Mouse (Mus musculus) intestine, postnatal 0 days (tissue): ENCODE data around the gene Vps13d. TPM values are rescaled to one million over a fixed set of nuclear protein-coding genes. Genes with fewer than 3 reads are reported as not detected.

Source experiments
- ATAC-seq: fragments of 200-750 bp; cut with Nextera tagmentation; 2 replicates; pipeline ENCODE4 v1.8.0; 2017; ENCODE audit warnings: mild to moderate bottlenecking, moderate TSS enrichment, moderate library complexity
- H3K27ac ChIP-seq: fragments of 300-500 bp; sonication (generic); 2 replicates; pipeline ENCODE4 v1.5.1; 2014; ENCODE audit warnings: mild to moderate bottlenecking, low read depth, low read length, moderate library complexity
- H3K27me3 ChIP-seq: fragments of 300-500 bp; sonication (generic); replicated peaks from 2 replicates; pipeline ENCODE4 v1.6.1; 2014; ENCODE audit warnings: low read length, mixed read lengths; ENCODE audit not compliant: control insufficient read depth, insufficient read depth
- H3K36me3 ChIP-seq: fragments of 300-500 bp; sonication (generic); 2 replicates; pipeline ENCODE4 v1.6.1; 2014; ENCODE audit warnings: mild to moderate bottlenecking, moderate library complexity; ENCODE audit not compliant: control insufficient read depth, insufficient read depth
- H3K4me1 ChIP-seq: fragments of 300-500 bp; sonication (generic); replicated peaks from 2 replicates; pipeline ENCODE4 v1.6.1; 2014; ENCODE audit warnings: antibody characterized with exemption, low read length, mixed read lengths; ENCODE audit not compliant: control insufficient read depth, insufficient read depth
- H3K4me2 ChIP-seq: fragments of 300-500 bp; sonication (generic); replicated peaks from 2 replicates; pipeline ENCODE4 v1.6.1; 2014; ENCODE audit warnings: low read depth, mild to moderate bottlenecking, moderate library complexity
- H3K4me3 ChIP-seq: fragments of 300-500 bp; sonication (generic); 2 replicates; pipeline ENCODE4 v1.5.1; 2014; ENCODE audit warnings: low read depth, low read length
- H3K9ac ChIP-seq: fragments of 300-500 bp; sonication (generic); 2 replicates; pipeline ENCODE4 v1.6.1; 2014; ENCODE audit warnings: mild to moderate bottlenecking, low read depth, low read length
- H3K9me3 ChIP-seq: fragments of 300-500 bp; sonication (generic); 2 replicates; pipeline ENCODE4 v1.6.1; 2016; ENCODE audit warnings: mixed run types; ENCODE audit not compliant: control insufficient read depth
- CTCF ChIP-seq: sonication (generic); IDR thresholded peaks from 2 replicates; pipeline ENCODE4 v1.5.1; 2016; ENCODE audit warnings: low read depth, mild to moderate bottlenecking, control low read depth, antibody characterized with exemption, moderate library complexity
- WGBS: fragments of 180-500 bp; shearing (Covaris S2); extraction: QIAGEN DNeasy Blood & Tissue Kit; methylation state at CpG from one replicate; pipeline ENCODE4 v1.1.7; 2014; 5-methylcytosine and 5-hydroxymethylcytosine counted together
- polyA plus RNA-seq: library from polyadenylated mRNA; unstranded; fragments of >200 nt; fragmentation: Nextera tagmentation; extraction: Ambion mirVana; gene quantifications from 2 replicates; pipeline ENCODE4 v1.2.1, GENCODE M21; 2015

The Vps13d gene
- polyA plus RNA-seq, 1 experiment from 2014 or later, result 14.8 TPM

- Histone ChIP-seq H3K9ac (no peak overlapping the region), H3K4me2 (no peak overlapping the region), H3K4me1 (no peaks in the 10 kb centered on the region), H3K4me3 (no peak overlapping the region), H3K27me3 (no peaks in the 10 kb centered on the region), H3K27ac (no peak overlapping the region), H3K36me3 (peaks cover 83% of the 10 kb centered on the region), H3K9me3 (no peaks in the 10 kb centered on the region)
- TF ChIP-seq CTCF, result no peak
- no peak for ATAC-seq
- WGBS, result 75% methylated on average over 5 of the region's 5 CpGs
Measured at GRCm38 (mm10) chr4:145150345-145151102, 44.3 kb downstream of the Vps13d start.

GRCm38 (mm10) chr4:145147006-145147961 is 47.5 kb downstream of the Vps13d start:
- Histone ChIP-seq H3K36me3 (peaks cover 81% of the 10 kb centered on the region), H3K9ac (no peak overlapping the region), H3K4me1 (no peaks in the 10 kb centered on the region), H3K9me3 (no peaks in the 10 kb centered on the region), H3K27ac (no peak overlapping the region), H3K27me3 (no peaks in the 10 kb centered on the region), H3K4me2 (no peak overlapping the region), H3K4me3 (no peak overlapping the region)
- WGBS, result 40% methylated on average over 5 of the region's 5 CpGs
- TF ChIP-seq CTCF, result no peak
- ATAC-seq, result peak; percentile 79

DNA sequence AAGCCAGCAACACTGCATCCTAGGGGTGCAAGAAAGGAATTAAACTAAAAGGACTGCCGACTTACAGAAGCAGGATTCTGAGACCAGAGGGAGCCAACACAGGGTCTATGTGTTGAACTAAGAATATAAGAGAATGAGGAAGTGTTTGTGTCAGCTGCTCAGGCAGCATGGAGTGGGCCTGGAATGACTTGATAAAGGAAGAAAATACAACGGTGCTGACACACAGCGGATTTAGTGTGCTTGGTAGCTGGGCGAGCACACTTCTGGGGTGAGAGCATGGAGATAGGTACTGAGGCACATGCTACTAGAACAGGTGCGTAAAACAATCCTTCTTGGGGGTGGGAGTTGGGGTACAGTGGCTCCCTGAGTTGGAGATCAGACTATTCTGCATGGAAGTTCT is 51.3 kb downstream of the Vps13d start:
- no peaks in the 10 kb centered on the region for H3K27me3 ChIP-seq
- ATAC-seq, result no peak
- H3K4me2 ChIP-seq, result no peak overlapping the region
- H3K9ac ChIP-seq, result no peak overlapping the region
- 80% methylated on average over 5 of the region's 5 CpGs for WGBS
- no peak overlapping the region for H3K27ac ChIP-seq
- peaks cover 85% of the 10 kb centered on the region for H3K36me3 ChIP-seq
- no peaks in the 10 kb centered on the region for H3K9me3 ChIP-seq
- no peak for TF ChIP-seq CTCF
- H3K4me3 ChIP-seq, result no peak overlapping the region
- H3K4me1 ChIP-seq, result no peaks in the 10 kb centered on the region

DNA sequence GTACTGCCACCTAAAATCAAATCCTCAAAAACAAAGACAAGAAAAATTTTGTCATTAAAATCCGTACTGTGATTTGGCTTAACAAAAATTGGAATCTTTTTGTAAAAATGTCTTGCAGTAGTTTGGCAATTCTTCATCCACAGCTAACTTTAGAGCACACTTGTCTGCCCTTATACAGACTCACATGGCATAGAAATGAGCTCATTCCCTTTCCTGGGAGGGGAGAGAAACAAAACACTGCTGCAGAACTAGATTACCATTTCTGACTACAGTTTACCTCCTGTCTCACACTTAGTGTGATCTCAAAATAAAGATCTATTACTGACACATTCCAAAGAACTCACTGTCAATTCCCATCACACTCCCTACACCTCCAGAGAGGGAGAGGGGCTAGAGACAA is 58.1 kb downstream of the Vps13d start:
- Histone ChIP-seq H3K36me3 (peaks cover 80% of the 10 kb centered on the region), H3K4me1 (no peaks in the 10 kb centered on the region), H3K27me3 (no peaks in the 10 kb centered on the region), H3K9me3 (no peaks in the 10 kb centered on the region), H3K4me2 (no peak overlapping the region), H3K27ac (no peak overlapping the region), H3K9ac (no peak overlapping the region), H3K4me3 (no peak overlapping the region)
- 93% methylated on average over 1 of the region's 1 CpGs for WGBS
- ATAC-seq, result no peak
- TF ChIP-seq CTCF, result no peak

- Histone ChIP-seq H3K36me3 (peaks cover 80% of the 10 kb centered on the region), H3K4me2 (no peak overlapping the region), H3K4me3 (no peak overlapping the region), H3K9ac (no peak overlapping the region), H3K9me3 (no peaks in the 10 kb centered on the region), H3K4me1 (no peaks in the 10 kb centered on the region), H3K27me3 (no peaks in the 10 kb centered on the region), H3K27ac (no peak overlapping the region)
- TF ChIP-seq CTCF, result no peak
- 40% methylated on average over 4 of the region's 4 CpGs for WGBS
- no peak for ATAC-seq
Measured at GRCm38 (mm10) chr4:145135473-145135872, 59.3 kb downstream of the Vps13d start.

GRCm38 (mm10) chr4:145130772-145131171 is 64.0 kb downstream of the Vps13d start:
- no peak overlapping the region for H3K4me2 ChIP-seq
- no peaks in the 10 kb centered on the region for H3K27me3 ChIP-seq
- H3K4me1 ChIP-seq, result no peaks in the 10 kb centered on the region
- ATAC-seq, result peak; percentile 69
- peaks cover 80% of the 10 kb centered on the region for H3K36me3 ChIP-seq
- no peaks in the 10 kb centered on the region for H3K9me3 ChIP-seq
- 84% methylated on average over 1 of the region's 1 CpGs for WGBS
- H3K4me3 ChIP-seq, result no peak overlapping the region
- H3K9ac ChIP-seq, result no peak overlapping the region
- TF ChIP-seq CTCF, result no peak
- no peak overlapping the region for H3K27ac ChIP-seq
